Mouse (Mus musculus) myocyte (in vitro differentiated cells): ENCODE data around the gene Tal1. TPM values are rescaled to one million over a fixed set of nuclear protein-coding genes. Genes with fewer than 3 reads are reported as not detected.

Experiments
- H3K27me3 ChIP-seq: one replicate; pipeline ENCODE4 v1.6.1; 2011; ENCODE audit not compliant: control insufficient read depth, insufficient read depth, insufficient read length
- H3K36me3 ChIP-seq: one replicate; pipeline ENCODE4 v1.6.1; 2011; ENCODE audit not compliant: control insufficient read depth, insufficient read depth
- H3K4me2 ChIP-seq: one replicate; pipeline ENCODE4 v1.6.1; 2011; ENCODE audit warnings: low read depth, control low read depth
- H3K4me3 ChIP-seq: one replicate; pipeline ENCODE4 v1.5.1; 2011; ENCODE audit warnings: mild to moderate bottlenecking, control low read depth, moderate library complexity
- H3K79me2 ChIP-seq: one replicate; pipeline ENCODE4 v1.6.1; 2011; ENCODE audit not compliant: control insufficient read depth, insufficient read depth
- H3ac ChIP-seq: one replicate; pipeline ENCODE4 v1.6.1; 2011; ENCODE audit not compliant: control insufficient read depth, insufficient read length
- CEBPB ChIP-seq: IDR thresholded peaks from 2 replicates; pipeline ENCODE4 v1.6.1; 2011; ENCODE audit warnings: mild to moderate bottlenecking, moderate library complexity; ENCODE audit not compliant: poor library complexity, insufficient read depth, severe bottlenecking
- E2F4 ChIP-seq: IDR thresholded peaks from one replicate; pipeline ENCODE4 v1.6.1; 2011; ENCODE audit warnings: mild to moderate bottlenecking, control low read depth, moderate library complexity; ENCODE audit not compliant: insufficient read depth
- MAX ChIP-seq: IDR thresholded peaks from one replicate; pipeline ENCODE4 v1.6.1; 2011; ENCODE audit warnings: low read depth, mild to moderate bottlenecking, control low read depth
- MYOD1 ChIP-seq, 3 experiments: IDR thresholded peaks; one replicate each; pipeline ENCODE4 v1.6.1; 2011; ENCODE audit warnings: control low read depth in 2 of 3, low read depth in 2 of 3, mild to moderate bottlenecking in 2 of 3, moderate library complexity in 1 of 3; ENCODE audit not compliant: insufficient read length in 2 of 3, control insufficient read depth in 1 of 3
- MYOG ChIP-seq, 3 experiments: IDR thresholded peaks; one replicate each; pipeline ENCODE4 v1.6.1; 2011; ENCODE audit warnings: control low read depth in 2 of 3, low read depth in 2 of 3, mild to moderate bottlenecking in 2 of 3; ENCODE audit not compliant: insufficient read length in 2 of 3, control insufficient read depth in 1 of 3, insufficient read depth in 1 of 3
- POLR2A ChIP-seq: IDR thresholded peaks from one replicate; pipeline ENCODE4 v1.6.1; 2011; ENCODE audit warnings: low read depth, mild to moderate bottlenecking, control low read depth, moderate library complexity; ENCODE audit not compliant: insufficient read length
- POLR2AphosphoS2 ChIP-seq: IDR thresholded peaks from one replicate; pipeline ENCODE4 v1.6.1; 2011; ENCODE audit warnings: low read depth, control low read depth; ENCODE audit not compliant: insufficient read length
- REST ChIP-seq: IDR thresholded peaks from one replicate; pipeline ENCODE4 v1.6.1; 2011; ENCODE audit warnings: mild to moderate bottlenecking, control low read depth, moderate library complexity; ENCODE audit not compliant: insufficient read depth, insufficient read length
- SRF ChIP-seq: IDR thresholded peaks from one replicate; pipeline ENCODE4 v1.6.1; 2011; ENCODE audit warnings: low read depth; ENCODE audit not compliant: control insufficient read depth, insufficient read length
- TCF12 ChIP-seq: IDR thresholded peaks from one replicate; pipeline ENCODE4 v1.6.1; 2011; ENCODE audit warnings: mild to moderate bottlenecking, control low read depth; ENCODE audit not compliant: poor library complexity, insufficient read depth, severe bottlenecking
- TCF3 ChIP-seq: IDR thresholded peaks from one replicate; pipeline ENCODE4 v1.6.1; 2011; ENCODE audit warnings: low read depth, control low read depth; ENCODE audit not compliant: insufficient read length
- USF1 ChIP-seq: IDR thresholded peaks from one replicate; pipeline ENCODE4 v1.6.1; 2011; ENCODE audit warnings: low read depth, mild to moderate bottlenecking, control low read depth, moderate library complexity
- polyA plus RNA-seq: library from polyadenylated mRNA; unstranded; fragments of >200 nt; fragmentation: generic; extraction: Trizol; gene quantifications from one replicate; pipeline ENCODE4 v1.2.1, GENCODE M21; 2012; ENCODE audit warnings: missing spikeins

The Tal1 gene
- polyA plus RNA-seq, 1 experiment: not detected

- no peak overlapping the region for H3K4me3 ChIP-seq
- no peak for TF ChIP-seq E2F4
- TF ChIP-seq POLR2A: no peak
- TF ChIP-seq POLR2AphosphoS2: no peak
- no peak for TF ChIP-seq MYOD1 (IDR thresholded peaks at IDR 0.05; ENCODE audit: control insufficient read depth in 1 of 3, insufficient read length in 2 of 3, low read depth in 2 of 3)
- TF ChIP-seq REST: no peak
- TF ChIP-seq CEBPB: no peak
- no peak for TF ChIP-seq MYOG (IDR thresholded peaks at IDR 0.05; ENCODE audit: control insufficient read depth in 1 of 3, insufficient read depth in 1 of 3, insufficient read length in 2 of 3, low read depth in 2 of 3)
- TF ChIP-seq MAX: no peak
- TF ChIP-seq TCF3: no peak
- no peak for TF ChIP-seq TCF12
- TF ChIP-seq SRF: no peak
- TF ChIP-seq USF1: no peak
- peaks cover 34% of the 10 kb centered on the region for H3K27me3 ChIP-seq
- H3ac ChIP-seq: no peak overlapping the region
- no peaks in the 10 kb centered on the region for H3K79me2 ChIP-seq
- H3K4me2 ChIP-seq: no peak overlapping the region
- H3K36me3 ChIP-seq: no peaks in the 10 kb centered on the region
These were observed 34.4 kb downstream of the Tal1 start for GRCm38 (mm10) chr4:115090592-115090991.

- Histone ChIP-seq H3K36me3 (no peaks in the 10 kb centered on the region), H3K4me3 (no peak overlapping the region), H3K4me2 (no peak overlapping the region), H3ac (no peak overlapping the region), H3K79me2 (no peaks in the 10 kb centered on the region), H3K27me3 (peaks cover 36% of the 10 kb centered on the region)
- TF ChIP-seq USF1 (no peak), E2F4 (no peak), REST (no peak), POLR2A (no peak), MYOG (IDR thresholded peaks at IDR 0.05; ENCODE audit: control insufficient read depth in 1 of 3, insufficient read depth in 1 of 3, insufficient read length in 2 of 3, low read depth in 2 of 3) (no peak), MAX (no peak), CEBPB (no peak), TCF12 (no peak), MYOD1 (IDR thresholded peaks at IDR 0.05; ENCODE audit: control insufficient read depth in 1 of 3, insufficient read length in 2 of 3, low read depth in 2 of 3) (no peak)
These were observed 35.6 kb downstream of the Tal1 start for GRCm38 (mm10) chr4:115091806-115092205.

GRCm38 (mm10) chr4:115093331-115093864 lies 37.2 kb downstream of the Tal1 start:
- H3K27me3 ChIP-seq: peaks cover 25% of the 10 kb centered on the region
- no peak overlapping the region for H3K4me2 ChIP-seq
- H3K4me3 ChIP-seq: no peak overlapping the region

GRCm38 (mm10) chr4:115094056-115094455 lies 37.8 kb downstream of the Tal1 start:
- H3K27me3 ChIP-seq: peaks cover 22% of the 10 kb centered on the region
- no peak overlapping the region for H3K4me2 ChIP-seq
- H3K36me3 ChIP-seq: no peaks in the 10 kb centered on the region
- H3K79me2 ChIP-seq: no peaks in the 10 kb centered on the region
- no peak overlapping the region for H3K4me3 ChIP-seq
- no peak overlapping the region for H3ac ChIP-seq
- TF ChIP-seq TCF12 (no peak), E2F4 (no peak), MAX (no peak), POLR2AphosphoS2 (no peak), MYOD1 (IDR thresholded peaks at IDR 0.05; ENCODE audit: control insufficient read depth in 1 of 3, insufficient read length in 2 of 3, low read depth in 2 of 3) (no peak), MYOG (IDR thresholded peaks at IDR 0.05; ENCODE audit: control insufficient read depth in 1 of 3, insufficient read depth in 1 of 3, insufficient read length in 2 of 3, low read depth in 2 of 3) (no peak), USF1 (no peak), SRF (no peak), POLR2A (no peak)

More at GRCm38 (mm10) chr4:115093331-115093864, 37.2 kb downstream of the Tal1 start:
- Histone ChIP-seq H3K36me3 (no peaks in the 10 kb centered on the region), H3K79me2 (no peaks in the 10 kb centered on the region), H3ac (no peak overlapping the region)
- TF ChIP-seq POLR2A (no peak), MYOG (IDR thresholded peaks at IDR 0.05; ENCODE audit: control insufficient read depth in 1 of 3, insufficient read depth in 1 of 3, insufficient read length in 2 of 3, low read depth in 2 of 3) (no peak), TCF12 (no peak), MAX (no peak), E2F4 (no peak), SRF (no peak), USF1 (no peak), MYOD1 (IDR thresholded peaks at IDR 0.05; ENCODE audit: control insufficient read depth in 1 of 3, insufficient read length in 2 of 3, low read depth in 2 of 3) (no peak), POLR2AphosphoS2 (no peak), TCF3 (no peak), REST (no peak), CEBPB (no peak)
